Mouse (Mus musculus) urinary bladder, adult 2 months (tissue): ENCODE results near the gene Pde4d. TPM values are rescaled to one million over a fixed set of nuclear protein-coding genes. Genes with fewer than 3 reads are reported as not detected.
A peak's percentile ranks its signal among the peaks of the same experiment; 100 is the strongest.

Experiments
- DNase-seq: peaks from one replicate; pipeline ENCODE4 v3.0.0; 2022; ENCODE audit warnings: low spot score
- polyA plus RNA-seq: library from polyadenylated mRNA; depleted of rRNA; stranded (reverse); fragments of >200 nt; gene quantifications from 2 replicates; pipeline ENCODE4 v1.2.3, GENCODE M21; 2012

The Pde4d gene
- polyA plus RNA-seq, 1 experiment: 21.4 TPM

DNA sequence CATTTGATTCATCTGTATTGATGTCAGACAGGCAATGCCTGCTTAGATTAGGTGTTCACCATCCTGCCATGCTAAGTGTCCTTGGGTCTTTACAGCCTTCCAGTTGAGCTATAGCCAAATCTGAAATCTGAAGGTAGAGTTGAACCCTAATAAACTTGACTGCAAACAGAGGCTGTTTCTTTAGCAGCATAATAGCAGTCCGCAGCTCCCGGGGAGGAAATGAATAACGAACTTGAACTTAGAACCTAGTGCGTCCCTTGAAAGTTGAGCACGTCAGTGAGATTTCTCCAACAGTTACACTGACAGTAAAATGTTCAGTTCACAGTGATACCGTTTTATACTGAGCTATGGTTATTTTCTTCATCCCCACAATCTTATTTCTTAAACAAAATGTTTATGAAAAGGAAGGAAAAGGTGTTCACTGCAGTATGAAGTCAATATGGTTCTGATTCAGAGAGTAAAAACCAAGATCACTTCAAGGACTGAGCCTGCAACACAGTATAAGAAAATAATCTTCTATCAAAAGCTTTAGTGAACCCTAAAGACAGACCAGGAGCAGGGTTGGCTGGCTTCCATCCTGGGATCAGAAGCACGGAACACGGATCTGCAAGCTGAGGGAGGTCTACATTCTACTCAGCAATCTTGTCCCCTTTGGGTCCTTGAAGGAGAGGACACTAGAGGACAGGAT lies 1372.1 kb downstream of the Pde4d start:
- DNase-seq: no peak

DNA sequence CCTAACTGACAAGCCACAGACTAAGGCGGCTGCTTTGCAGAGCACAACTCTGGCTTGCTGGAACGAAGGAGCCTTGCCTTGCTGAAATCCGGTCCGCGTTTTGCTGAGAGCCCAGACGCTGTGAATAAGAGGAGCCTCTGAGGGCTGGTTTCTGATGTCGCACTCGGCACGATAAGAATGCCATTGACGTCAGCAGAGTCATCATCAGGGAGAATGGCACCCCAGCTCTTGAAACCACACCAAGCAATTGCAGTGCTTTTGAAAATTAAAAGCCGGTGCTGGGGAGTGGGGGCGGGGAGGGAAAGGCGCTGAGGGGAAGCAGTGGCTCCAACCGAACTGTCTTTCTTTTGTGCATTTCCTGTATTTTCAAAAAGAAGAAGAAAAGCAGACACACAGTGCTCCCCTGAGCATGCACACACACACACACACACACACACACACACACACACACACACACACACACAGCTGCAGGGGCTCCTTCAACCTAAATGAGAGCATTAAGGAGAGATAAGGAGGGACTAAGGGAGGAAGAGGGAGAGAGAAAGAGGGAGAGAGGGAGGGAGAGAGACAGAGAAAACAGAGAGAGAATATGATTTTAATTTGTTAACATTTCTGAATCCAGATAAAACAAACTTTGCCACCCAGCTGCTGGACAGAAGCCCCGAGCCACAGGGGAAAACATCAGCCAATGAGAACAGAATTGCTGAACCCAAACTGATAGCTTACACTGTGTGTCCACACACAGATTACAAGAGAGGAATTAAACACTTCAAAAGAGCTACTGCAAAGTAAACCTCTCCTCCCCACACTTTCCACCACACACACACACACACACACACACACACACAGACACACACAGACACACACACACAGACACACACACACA lies 1372.9 kb downstream of the Pde4d start:
- peak; percentile 70 for DNase-seq

GRCm38 (mm10) chr13:109823307-109824031 lies 1373.7 kb downstream of the Pde4d start:
- no peak for DNase-seq

DNA sequence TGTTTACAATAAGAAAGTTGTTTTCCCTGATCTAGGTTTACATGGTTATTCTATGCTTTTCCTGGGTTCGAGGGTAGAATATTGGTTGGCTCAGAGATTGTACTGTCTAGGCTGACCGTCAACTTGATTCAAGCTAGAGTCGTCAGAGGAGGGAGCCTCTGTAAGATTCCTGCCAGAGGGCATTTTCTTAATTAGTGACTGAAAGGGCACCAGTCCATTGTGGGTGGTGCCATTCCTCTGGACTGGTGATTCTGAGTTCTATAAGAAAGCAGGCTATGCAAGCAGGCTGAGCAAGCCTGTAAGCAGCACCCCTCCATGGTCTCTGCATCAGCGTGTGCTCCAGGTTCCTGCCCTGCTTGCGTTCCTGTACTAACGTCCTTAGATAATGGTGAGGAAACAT lies 1376.1 kb downstream of the Pde4d start:
- no peak for DNase-seq

- no peak for DNase-seq
These were observed 1377.6 kb downstream of the Pde4d start for GRCm38 (mm10) chr13:109827341-109827740.

GRCm38 (mm10) chr13:109827909-109828308 lies 1378.2 kb downstream of the Pde4d start:
- no peak for DNase-seq

DNA sequence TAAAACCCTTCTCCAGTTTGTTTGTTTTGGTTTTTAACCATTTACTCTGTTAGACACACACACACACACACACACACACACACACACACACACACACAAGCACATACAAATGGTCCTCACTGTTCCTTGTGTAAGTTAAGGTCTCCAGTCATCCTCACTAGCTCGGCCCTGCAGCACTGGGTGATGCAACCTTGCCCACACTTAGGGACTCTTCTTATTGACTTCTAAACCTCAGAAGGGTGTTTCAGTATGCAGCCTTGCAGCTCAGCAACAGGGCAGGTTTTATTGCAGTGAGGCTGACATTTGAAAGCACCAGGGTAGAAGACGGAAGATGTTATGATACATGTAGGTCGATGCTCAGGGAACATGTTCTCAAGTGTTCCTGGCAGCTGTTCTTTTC lies 1379.7 kb downstream of the Pde4d start:
- no peak for DNase-seq

GRCm38 (mm10) chr13:109834935-109835334 lies 1385.2 kb downstream of the Pde4d start:
- DNase-seq: no peak

- no peak for DNase-seq
These were observed 1387.7 kb downstream of the Pde4d start for GRCm38 (mm10) chr13:109837453-109837852.

DNA sequence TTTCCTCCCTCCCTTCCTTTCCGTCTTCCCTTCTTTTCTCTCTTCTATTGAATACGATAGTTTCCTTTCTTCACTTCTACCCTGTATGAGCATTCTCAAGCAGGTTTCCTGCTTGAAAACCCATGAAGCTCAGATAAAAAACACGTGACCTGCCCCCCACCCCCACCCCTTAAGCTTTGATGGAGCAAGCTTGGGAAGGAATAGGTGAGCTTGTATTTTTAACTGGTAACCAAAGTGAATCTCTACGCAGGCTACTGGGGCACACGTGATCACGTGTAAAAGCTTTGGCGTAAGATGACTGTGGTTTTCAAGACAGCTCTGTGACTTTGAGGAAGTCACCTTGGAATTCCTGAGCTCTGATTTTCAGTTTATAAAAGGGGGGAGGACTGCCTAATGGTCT lies 1388.2 kb downstream of the Pde4d start:
- no peak for DNase-seq

DNA sequence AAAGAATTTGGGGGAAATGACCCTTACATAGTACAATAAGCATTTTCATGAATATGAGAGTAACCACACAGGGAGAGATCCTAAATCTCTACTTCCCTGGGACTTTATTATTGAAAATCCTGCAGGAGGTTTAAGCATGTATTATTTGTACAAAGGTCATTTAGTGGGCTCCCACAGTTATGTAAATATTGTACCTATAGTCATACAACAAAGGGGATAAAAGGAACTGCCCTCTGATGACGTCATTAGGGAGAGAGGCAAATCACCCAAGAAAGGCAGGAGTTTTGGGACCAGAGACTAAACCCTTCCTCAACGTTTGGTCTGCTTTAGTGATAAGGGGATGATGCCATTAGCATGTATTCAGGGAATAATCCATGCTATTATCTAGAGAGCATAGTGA lies 1390.5 kb downstream of the Pde4d start:
- no peak for DNase-seq

- DNase-seq: no peak
These were observed 1391.5 kb downstream of the Pde4d start for GRCm38 (mm10) chr13:109841140-109841822.

GRCm38 (mm10) chr13:109842982-109843381 lies 1393.2 kb downstream of the Pde4d start:
- no peak for DNase-seq

GRCm38 (mm10) chr13:109844828-109845227 lies 1395.1 kb downstream of the Pde4d start:
- no peak for DNase-seq

GRCm38 (mm10) chr13:109863826-109864225 lies 1414.1 kb downstream of the Pde4d start:
- no peak for DNase-seq

DNA sequence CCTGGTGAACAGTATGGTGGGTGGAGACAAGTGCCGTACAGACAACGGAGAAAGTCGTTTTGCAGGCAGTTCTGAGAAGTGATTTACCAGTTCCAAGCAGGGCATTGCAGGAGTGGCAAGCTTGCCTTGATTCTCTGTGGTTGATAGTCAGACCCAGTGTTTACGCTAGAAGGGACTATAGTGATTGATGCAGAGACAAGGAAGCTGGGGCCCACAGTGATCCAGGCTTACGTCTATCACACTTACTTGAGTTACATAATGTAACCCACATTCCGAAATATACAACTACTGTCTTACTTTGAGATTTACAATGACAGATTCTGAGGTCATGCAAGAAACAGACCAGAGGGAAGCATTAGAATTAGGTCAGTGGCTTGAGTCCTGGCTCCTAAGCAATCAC lies 1414.6 kb downstream of the Pde4d start:
- no peak for DNase-seq

GRCm38 (mm10) chr13:109880392-109880791 lies 1430.6 kb downstream of the Pde4d start:
- no peak for DNase-seq

DNA sequence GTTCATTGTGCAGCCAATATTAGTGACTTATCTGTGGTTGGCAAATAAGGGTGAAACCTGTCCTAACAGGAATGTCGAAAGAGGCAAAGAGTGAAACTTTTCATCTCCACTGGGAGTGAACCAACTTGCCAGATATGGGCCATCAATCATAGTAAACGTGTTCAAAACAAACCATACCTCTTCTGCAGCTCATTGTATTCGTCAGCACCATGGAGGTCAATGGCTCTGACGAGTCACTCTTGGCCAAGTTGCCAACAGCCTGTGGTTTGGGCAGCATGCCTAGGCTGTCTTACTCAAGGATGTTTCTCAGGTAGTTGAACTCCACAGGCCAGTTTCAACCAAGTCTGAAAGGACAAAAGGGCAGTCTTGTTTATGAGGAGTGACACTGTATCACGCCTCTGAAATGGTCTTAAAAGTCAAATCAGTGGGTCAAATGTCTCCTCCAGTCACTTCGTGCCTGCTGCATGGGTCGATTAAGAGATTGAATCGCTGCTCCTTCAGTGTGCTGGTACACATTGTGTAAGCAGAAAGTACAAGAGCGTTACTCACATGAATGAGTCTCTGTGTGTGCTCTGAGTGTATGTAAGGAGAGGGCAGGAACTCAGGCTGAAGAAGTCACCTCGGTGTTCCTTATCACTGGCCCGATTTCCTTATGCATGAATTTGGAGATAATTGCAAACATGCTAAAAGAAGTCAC lies 1431.6 kb downstream of the Pde4d start:
- no peak for DNase-seq

- no peak for DNase-seq
These were observed 1433.9 kb downstream of the Pde4d start for GRCm38 (mm10) chr13:109883636-109884035.

DNA sequence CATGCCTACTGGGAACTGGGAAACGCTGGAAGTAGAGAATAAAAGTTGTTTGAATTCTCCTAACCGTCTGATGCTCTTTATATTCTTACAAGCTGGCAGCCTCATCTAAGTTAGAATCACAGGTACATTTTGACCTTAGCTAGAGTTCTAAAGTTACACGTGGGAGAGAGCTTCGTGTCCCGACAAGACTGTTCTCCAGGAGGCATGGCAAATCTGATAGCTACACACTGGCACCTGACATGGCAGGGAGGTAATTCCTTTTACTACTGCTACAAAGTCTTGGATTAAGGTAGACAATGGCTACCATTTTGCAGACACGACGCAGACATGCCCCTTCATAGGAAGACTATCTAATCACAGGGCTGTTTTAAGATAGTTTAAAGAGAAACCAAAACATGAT lies 1435.1 kb downstream of the Pde4d start:
- no peak for DNase-seq

DNA sequence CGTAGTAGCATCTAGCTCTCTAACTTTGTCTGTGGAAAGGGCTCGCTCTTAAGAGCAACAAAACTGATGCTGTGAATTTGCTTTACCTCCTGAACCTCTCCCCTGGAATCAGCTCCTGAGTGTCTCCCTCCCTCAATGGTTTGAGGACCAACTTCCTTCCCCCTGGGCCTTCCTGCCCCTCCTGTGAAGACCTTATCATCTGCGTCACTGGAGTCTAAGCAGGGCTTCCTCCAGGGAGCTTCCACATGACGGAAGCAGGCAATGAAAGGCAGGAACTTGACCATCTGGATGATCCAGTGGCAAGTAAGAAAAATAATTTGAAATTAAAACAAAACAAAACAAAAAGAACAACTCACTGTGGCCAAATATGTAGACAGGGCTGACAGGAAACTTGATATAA lies 1438.5 kb downstream of the Pde4d start:
- no peak for DNase-seq
